Mouse (Mus musculus): ENCODE results near the gene Fxr1.

- TF ChIP-seq CTCF (conservative IDR thresholded peaks at IDR 0.05; ENCODE audit: insufficient read depth, insufficient read length, low read depth, low read length) (no peak), POLR2A (IDR thresholded peaks at IDR 0.05; ENCODE audit: low read depth, low read length) (no peak)
Observed at GRCm38 (mm10) chr3:34028935-34029334, 9.2 kb downstream of the Fxr1 start.
